Mouse (Mus musculus): ENCODE results near the gene Chchd2. TPM values are rescaled to one million over a fixed set of nuclear protein-coding genes. Genes with fewer than 3 reads are reported as not detected.

Chchd2 gene
- polyA plus RNA-seq (2015; fragmentation: Illumina TruSeq; extraction: RNeasy Lipid Tissue Mini Kit (QIAGEN cat#74804); ENCODE audit: low read depth, low replicate concordance) = 738 TPM

GRCm38 (mm10) chr5:129886911-129887636 lies at the start of gene Chchd2:
TSS of gene Chchd2 (minus strand) at chr5:129887470.

DNA sequence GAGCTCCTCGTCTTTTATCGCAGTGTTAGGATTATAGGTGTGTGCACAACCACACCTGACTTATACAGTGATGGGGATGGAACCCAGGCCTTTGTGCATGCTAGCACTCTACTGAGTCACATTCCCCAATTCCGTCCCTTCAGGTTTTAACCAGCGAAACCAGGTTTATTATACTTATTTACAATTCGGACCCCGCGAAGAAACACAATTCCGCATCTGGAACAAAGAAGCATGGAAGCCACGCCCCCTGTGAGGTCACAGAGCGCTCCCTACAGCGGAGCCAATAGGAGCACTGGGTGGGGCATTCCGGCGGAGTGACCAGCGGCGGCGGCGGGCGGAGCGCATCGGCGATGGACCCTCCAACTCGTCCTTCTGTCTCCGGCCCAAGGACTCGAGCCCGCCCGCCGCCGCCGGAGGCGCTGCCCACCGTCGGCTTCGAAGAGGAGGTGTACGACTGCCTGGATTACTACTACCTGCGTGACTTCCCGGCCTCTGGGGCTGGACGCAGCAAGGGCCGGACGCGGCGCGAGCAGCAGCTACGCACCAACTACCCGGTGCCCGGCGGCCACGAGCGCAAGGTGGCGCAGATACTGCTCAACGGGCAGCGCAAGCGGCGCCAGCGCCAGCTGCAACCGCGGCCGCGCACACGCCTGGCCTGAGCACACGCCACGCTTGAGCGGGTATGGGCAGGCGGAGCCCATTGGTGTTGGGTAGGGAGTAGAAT lies 21.1 kb upstream of the Chchd2 start, which contains the start of gene Nupr1l:
Nupr1l (plus strand) TSS at position 299 of the 724 bp plus-strand sequence.

DNA sequence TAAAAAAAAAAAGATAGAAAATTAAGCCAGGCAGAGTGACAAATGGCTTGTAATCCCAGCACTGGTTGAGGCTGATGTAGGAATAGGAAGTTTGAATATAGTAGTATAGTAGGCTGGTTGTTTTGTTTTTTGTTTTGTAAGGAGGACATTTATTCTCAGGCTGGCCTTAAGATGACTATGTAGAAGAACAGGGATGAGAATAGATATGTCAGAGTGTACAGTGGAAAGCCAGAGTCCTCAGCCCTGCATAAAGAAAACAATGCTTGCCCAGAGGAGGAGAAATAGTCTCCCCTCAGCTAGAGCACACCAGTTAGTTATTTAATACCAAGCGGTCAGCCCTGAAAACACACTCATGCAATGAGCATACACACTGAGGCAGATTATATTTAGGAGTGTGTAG lies 11.2 kb upstream of the Chchd2 start, which contains the start of gene Phkg1:
Phkg1 (minus strand) TSS at position 101 of the 400 bp plus-strand sequence.

DNA sequence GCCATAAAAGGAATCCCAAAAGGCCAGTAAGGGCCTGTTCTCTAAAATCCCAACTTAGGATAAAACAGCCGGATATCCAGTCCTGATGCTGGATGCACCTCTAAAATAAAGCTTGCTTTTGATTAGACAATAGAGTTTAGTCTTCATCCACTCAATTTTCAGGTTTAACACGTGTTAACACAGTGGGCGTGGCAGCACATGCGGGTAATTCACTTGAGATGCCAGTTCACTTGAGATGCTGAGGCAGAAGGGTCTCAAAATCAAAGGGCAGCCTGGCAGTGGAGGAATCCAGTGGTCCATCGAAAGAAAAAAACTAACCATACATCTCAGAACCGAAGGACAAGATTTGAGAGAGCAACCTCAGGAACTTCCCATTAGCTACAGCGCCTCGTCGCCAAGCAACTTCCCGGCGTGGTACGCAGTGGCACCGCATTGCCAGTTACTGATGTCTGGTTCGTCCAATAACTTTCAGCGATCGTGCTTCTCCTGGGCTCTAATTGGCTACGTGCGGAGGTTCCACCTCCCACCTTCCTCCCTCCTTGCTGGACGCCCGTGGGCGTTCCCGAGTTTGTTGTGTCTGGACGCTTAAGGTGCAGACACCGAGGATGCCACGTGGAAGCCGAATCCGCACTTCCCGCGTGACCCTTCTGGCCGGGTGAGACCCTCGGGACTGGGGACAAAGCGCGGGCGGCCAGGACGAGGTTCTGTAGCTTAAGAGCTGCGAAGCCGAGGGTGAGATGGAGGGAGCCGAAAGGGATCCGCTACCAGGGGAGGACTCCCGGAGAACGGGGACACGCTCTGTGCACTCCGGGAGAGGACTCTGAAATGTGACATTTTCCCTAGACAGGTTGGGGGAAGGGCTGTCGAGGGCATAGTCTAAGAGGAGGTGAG lies 8.2 kb upstream of the Chchd2 start, which contains the start of gene Zbed5:
Zbed5 (plus strand) TSS at position 526 of the 891 bp plus-strand sequence.

GRCm38 (mm10) chr5:129846752-129847557 lies 40.3 kb downstream of the Chchd2 start, which contains the start of gene Sumf2:
TSS of gene Sumf2 (plus strand) at chr5:129846986.

Other genes starting within 250 kb of the Chchd2 start
- 4.6 TPM for gene Zfp11, start 217.4 kb downstream of the Chchd2 start, polyA plus RNA-seq (2015; fragmentation: Illumina TruSeq; extraction: RNeasy Lipid Tissue Mini Kit (QIAGEN cat#74804); ENCODE audit: low read depth, low replicate concordance)
- not detected for gene Sept14, start 179.0 kb downstream of the Chchd2 start, polyA plus RNA-seq (2015; fragmentation: Illumina TruSeq; extraction: RNeasy Lipid Tissue Mini Kit (QIAGEN cat#74804); ENCODE audit: low read depth, low replicate concordance)
- gene Mrps17, start 172.0 kb downstream of the Chchd2 start, polyA plus RNA-seq (2015; fragmentation: Illumina TruSeq; extraction: RNeasy Lipid Tissue Mini Kit (QIAGEN cat#74804); ENCODE audit: low read depth, low replicate concordance) = 109 TPM
- 104 TPM for gene Nipsnap2, start 162.4 kb downstream of the Chchd2 start, polyA plus RNA-seq (2015; fragmentation: Illumina TruSeq; extraction: RNeasy Lipid Tissue Mini Kit (QIAGEN cat#74804); ENCODE audit: low read depth, low replicate concordance)
- gene Psph, start 100.0 kb downstream of the Chchd2 start, polyA plus RNA-seq (2015; fragmentation: Illumina TruSeq; extraction: RNeasy Lipid Tissue Mini Kit (QIAGEN cat#74804); ENCODE audit: low read depth, low replicate concordance) = 29.1 TPM
- 20.4 TPM for gene Sumf2, start 40.5 kb downstream of the Chchd2 start, polyA plus RNA-seq (2015; fragmentation: Illumina TruSeq; extraction: RNeasy Lipid Tissue Mini Kit (QIAGEN cat#74804); ENCODE audit: low read depth, low replicate concordance)
- 7.1 TPM for gene Zbed5, start 8.3 kb upstream of the Chchd2 start, polyA plus RNA-seq (2015; fragmentation: Illumina TruSeq; extraction: RNeasy Lipid Tissue Mini Kit (QIAGEN cat#74804); ENCODE audit: low read depth, low replicate concordance)
- gene Phkg1, start 11.1 kb upstream of the Chchd2 start, polyA plus RNA-seq (2015; fragmentation: Illumina TruSeq; extraction: RNeasy Lipid Tissue Mini Kit (QIAGEN cat#74804); ENCODE audit: low read depth, low replicate concordance) = 22.4 TPM
- 1.6 TPM for gene Nupr1l, start 21.1 kb upstream of the Chchd2 start, polyA plus RNA-seq (2015; fragmentation: Illumina TruSeq; extraction: RNeasy Lipid Tissue Mini Kit (QIAGEN cat#74804); ENCODE audit: low read depth, low replicate concordance)
- gene Vkorc1l1, start 54.5 kb upstream of the Chchd2 start, polyA plus RNA-seq (2015; fragmentation: Illumina TruSeq; extraction: RNeasy Lipid Tissue Mini Kit (QIAGEN cat#74804); ENCODE audit: low read depth, low replicate concordance) = 47.3 TPM
- 19.3 TPM for gene Gusb, start 115.6 kb upstream of the Chchd2 start, polyA plus RNA-seq (2015; fragmentation: Illumina TruSeq; extraction: RNeasy Lipid Tissue Mini Kit (QIAGEN cat#74804); ENCODE audit: low read depth, low replicate concordance)
- 20.2 TPM for gene Asl, start 141.8 kb upstream of the Chchd2 start, polyA plus RNA-seq (2015; fragmentation: Illumina TruSeq; extraction: RNeasy Lipid Tissue Mini Kit (QIAGEN cat#74804); ENCODE audit: low read depth, low replicate concordance)
- gene Crcp, start 141.8 kb upstream of the Chchd2 start, polyA plus RNA-seq (2015; fragmentation: Illumina TruSeq; extraction: RNeasy Lipid Tissue Mini Kit (QIAGEN cat#74804); ENCODE audit: low read depth, low replicate concordance) = 56.4 TPM
- gene Tpst1, start 185.9 kb upstream of the Chchd2 start, polyA plus RNA-seq (2015; fragmentation: Illumina TruSeq; extraction: RNeasy Lipid Tissue Mini Kit (QIAGEN cat#74804); ENCODE audit: low read depth, low replicate concordance) = 40.9 TPM